Mouse (Mus musculus) skeletal muscle tissue, adult 2 months (tissue): ENCODE measurements around the gene Grm4.
"Not testable (repeated sequence)": the region's sequence is repeated elsewhere in the genome, so short reads cannot be mapped to it uniquely, and the experiment has no call there.

Source experiments
- DNase-seq: peaks from one replicate; pipeline ENCODE4 v3.0.0-alpha.2; 2012; ENCODE audit warnings: low read depth, low spot score

Gene Grm4

GRCm38 (mm10) chr17:27392918-27393317 is 128.3 kb downstream of the Grm4 start:
- DNase-seq, result peak; percentile 47

- DNase-seq, result no peak
These were observed 131.2 kb downstream of the Grm4 start for GRCm38 (mm10) chr17:27390019-27390418.

GRCm38 (mm10) chr17:27389221-27390000 is 131.8 kb downstream of the Grm4 start:
- no peak for DNase-seq

- DNase-seq, result no peak
These were observed 134.8 kb downstream of the Grm4 start for GRCm38 (mm10) chr17:27386438-27386837.

- DNase-seq, result no peak
These were observed 135.5 kb downstream of the Grm4 start for GRCm38 (mm10) chr17:27385513-27386261.

GRCm38 (mm10) chr17:27382916-27383315 is 138.3 kb downstream of the Grm4 start:
- no peak for DNase-seq

GRCm38 (mm10) chr17:27380911-27381459 is 140.2 kb downstream of the Grm4 start:
- not testable (repeated sequence) for DNase-seq

GRCm38 (mm10) chr17:27378977-27379376 is 142.2 kb downstream of the Grm4 start:
- no peak for DNase-seq

- no peak for DNase-seq
These were observed 144.1 kb downstream of the Grm4 start for GRCm38 (mm10) chr17:27377151-27377550.

GRCm38 (mm10) chr17:27375551-27375950 is 145.7 kb downstream of the Grm4 start:
- no peak for DNase-seq
